Comparison of ENCODE assay signal across 26 mouse cellular contexts in genomic region chr7:97775380-97775779, GRCm38 (mm10). TPM values are rescaled to one million over a fixed set of nuclear protein-coding genes. Genes with fewer than 3 reads are reported as not detected.
DNase-seq lines count a peak whose midpoint lies in the region; ATAC-seq and TF ChIP-seq lines count a peak whose summit lies in the region.
"Had no signal": no experiment of that assay in that cellular context is flagged by ENCODE, and none has a peak within 500 bp of the region (broad histone marks: within the 10 kb centered on the region; RNA-seq: fewer than 3 reads in every experiment).

No protein-coding gene starts in this region.

- no peaks in the 10 kb centered on the region for H3K4me1 ChIP-seq in intestine, postnatal 0 days (replicated peaks; ENCODE audit: control insufficient read depth, insufficient read depth, low read length)
- H3K4me1 ChIP-seq in intestine, embryonic 15.5 days (replicated peaks) = no peaks in the 10 kb centered on the region
- H3K4me1 ChIP-seq: embryonic facial prominence, embryonic 10.5 days; embryonic facial prominence, embryonic 15.5 days; forebrain, embryonic 13.5 days; hindbrain, embryonic 13.5 days; midbrain, embryonic 12.5 days had no signal

- H3K4me3 ChIP-seq in intestine, postnatal 0 days (ENCODE audit: low read depth, low read length) = no peak overlapping the region
- H3K4me3 ChIP-seq in intestine, embryonic 15.5 days (replicated peaks) = no peak overlapping the region
- no peak overlapping the region for H3K4me3 ChIP-seq in C2C12 (ENCODE audit: insufficient read depth, poor library complexity, severe bottlenecking)
- H3K4me3 ChIP-seq: embryonic facial prominence, embryonic 10.5 days; embryonic facial prominence, embryonic 15.5 days; forebrain, embryonic 13.5 days; hindbrain, embryonic 13.5 days; midbrain, embryonic 12.5 days had no signal

- 52% methylated on average over 3 of the region's 3 CpGs for WGBS in intestine, postnatal 0 days
- WGBS in intestine, embryonic 15.5 days = 48% methylated on average over 3 of the region's 3 CpGs

- H3ac ChIP-seq in C2C12 (ENCODE audit: control insufficient read depth, insufficient read length, low read depth) = no peak overlapping the region

- peak; percentile 65 for DNase-seq in 3T3-L1 (ENCODE audit: low read depth, low spot score)
- peak; percentile 31 for DNase-seq in brain, embryonic 14.5 days (ENCODE audit: low read depth)
- DNase-seq in yolk sac, embryonic 10.5 days (ENCODE audit: low spot score) = no peak
- DNase-seq in right cerebral cortex, postnatal 25 days = no peak
- DNase-seq: adrenal gland, adult 2 months; adrenal gland, postnatal 36 days; cerebellum, adult 8-10 months; cerebellum, postnatal 25 days; gastrocnemius, postnatal 25 days; kidney, adult 18-20 months; layer of hippocampus, adult 9-11 months; liver; lung, adult 2 months; lung, postnatal 14 days; spleen, adult 18-20 months; thymus, adult 18-20 months; thymus, postnatal 25 days had no signal

- no peaks in the 10 kb centered on the region for H3K79me3 ChIP-seq in C2C12 (ENCODE audit: low read depth)

- no peak overlapping the region for H3K9ac ChIP-seq in intestine, postnatal 0 days (ENCODE audit: low read depth, low read length)
- H3K9ac ChIP-seq in intestine, embryonic 15.5 days = no peak overlapping the region
- H3K9ac ChIP-seq: embryonic facial prominence, embryonic 15.5 days; forebrain, embryonic 13.5 days; hindbrain, embryonic 13.5 days; liver, embryonic 14.5 days; midbrain, embryonic 12.5 days had no signal

- peak; percentile 13; the same call in 1 of the 2 replicates for TF ChIP-seq CTCF in intestine, postnatal 0 days (IDR thresholded peaks at IDR 0.05; ENCODE audit: low read depth)
- TF ChIP-seq CTCF in C2C12 (IDR thresholded peaks at IDR 0.05; ENCODE audit: control insufficient read depth, insufficient read depth, insufficient read length) = no peak
- TF ChIP-seq CTCF in brain, embryonic 14.5 days (IDR thresholded peaks at IDR 0.05; ENCODE audit: borderline replicate concordance, extremely low read depth, insufficient read depth, insufficient read length) = no peak

- H3K27me3 ChIP-seq in intestine, postnatal 0 days (replicated peaks; ENCODE audit: control insufficient read depth, insufficient read depth, low read length) = no peaks in the 10 kb centered on the region
- no peaks in the 10 kb centered on the region for H3K27me3 ChIP-seq in intestine, embryonic 15.5 days (replicated peaks)
- H3K27me3 ChIP-seq in C2C12 (ENCODE audit: control insufficient read depth, insufficient read depth, insufficient read length) = no peaks in the 10 kb centered on the region
- H3K27me3 ChIP-seq: embryonic facial prominence, embryonic 15.5 days; forebrain, embryonic 13.5 days; hindbrain, embryonic 13.5 days; midbrain, embryonic 12.5 days had no signal

- no peak overlapping the region for H3K27ac ChIP-seq in intestine, postnatal 0 days (ENCODE audit: low read depth, low read length)
- no peak overlapping the region for H3K27ac ChIP-seq in intestine, embryonic 15.5 days
- H3K27ac ChIP-seq: embryonic facial prominence, embryonic 10.5 days; embryonic facial prominence, embryonic 15.5 days; forebrain, embryonic 13.5 days; hindbrain, embryonic 13.5 days; liver, embryonic 14.5 days; midbrain, embryonic 12.5 days had no signal

- no peaks in the 10 kb centered on the region for H3K79me2 ChIP-seq in C2C12 (ENCODE audit: control insufficient read depth, insufficient read depth)

- no peaks in the 10 kb centered on the region for H3K9me3 ChIP-seq in intestine, postnatal 0 days (ENCODE audit: control insufficient read depth)
- no peaks in the 10 kb centered on the region for H3K9me3 ChIP-seq in intestine, embryonic 15.5 days
- H3K9me3 ChIP-seq: embryonic facial prominence, embryonic 10.5 days; midbrain, embryonic 12.5 days had no signal

- H3K36me3 ChIP-seq in intestine, postnatal 0 days (ENCODE audit: control insufficient read depth, insufficient read depth) = no peaks in the 10 kb centered on the region
- H3K36me3 ChIP-seq in intestine, embryonic 15.5 days = no peaks in the 10 kb centered on the region
- no peaks in the 10 kb centered on the region for H3K36me3 ChIP-seq in C2C12 (ENCODE audit: control insufficient read depth, insufficient read depth)
- H3K36me3 ChIP-seq: embryonic facial prominence, embryonic 10.5 days; embryonic facial prominence, embryonic 15.5 days; hindbrain, embryonic 13.5 days; midbrain, embryonic 12.5 days had no signal

- no peak for TF ChIP-seq POLR2A in brain, embryonic 14.5 days (IDR thresholded peaks at IDR 0.05; ENCODE audit: borderline replicate concordance, extremely low read depth, insufficient read depth, insufficient read length, poor library complexity, severe bottlenecking)

- H3K4me2 ChIP-seq in intestine, postnatal 0 days (replicated peaks; ENCODE audit: low read depth) = no peak overlapping the region
- no peak overlapping the region for H3K4me2 ChIP-seq in intestine, embryonic 15.5 days (replicated peaks)
- H3K4me2 ChIP-seq: embryonic facial prominence, embryonic 15.5 days; forebrain, embryonic 13.5 days; hindbrain, embryonic 13.5 days; midbrain, embryonic 12.5 days had no signal

- no peak for ATAC-seq in intestine, postnatal 0 days
- ATAC-seq in intestine, embryonic 15.5 days = no peak
- ATAC-seq: forebrain, embryonic 13.5 days had no signal

TF ChIP-seq in C2C12, 6 proteins besides CTCF, POLR2A, EP300 and RAD21:
- TF ChIP-seq CEBPB (IDR thresholded peaks at IDR 0.05; ENCODE audit: low read depth) (no peak), USF1 (IDR thresholded peaks at IDR 0.05; ENCODE audit: low read depth) (no peak), MAX (IDR thresholded peaks at IDR 0.05) (no peak), MYOG (IDR thresholded peaks at IDR 0.05; ENCODE audit: control insufficient read depth, extremely low read depth, insufficient read length) (no peak), FOSL1 (IDR thresholded peaks at IDR 0.05; ENCODE audit: insufficient read depth, low read length, poor library complexity, severe bottlenecking) (peak; percentile 20), MYOD1 (IDR thresholded peaks at IDR 0.05; ENCODE audit: control insufficient read depth, insufficient read length, low read depth) (peak; percentile 2)

RNA-seq across cellular contexts. Expression of gene Pak1, which starts 13.0 kb away (rescaled TPM):
- polyA plus RNA-seq in intestine, postnatal 0 days (2015; fragmentation: Nextera tagmentation; extraction: Ambion mirVana) = 28.8 and 32.9 TPM in 2 replicates
- polyA plus RNA-seq in intestine, embryonic 15.5 days (2015; fragmentation: Nextera tagmentation; extraction: Ambion mirVana) = 32.7 and 33.0 TPM in 2 replicates
- 39.1 TPM for polyA plus RNA-seq in C2C12 (2012; fragmentation: generic; extraction: Trizol)
- 96.0 and 138 TPM in 2 replicates for polyA plus RNA-seq in brain, embryonic 14.5 days (2012; rRNA removed)

RNA-seq across cellular contexts. Expression of gene Aqp11, which starts 37.3 kb away (rescaled TPM):
- polyA plus RNA-seq in intestine, postnatal 0 days (2015; fragmentation: Nextera tagmentation; extraction: Ambion mirVana) = 167 and 184 TPM in 2 replicates
- 52.1 and 57.2 TPM in 2 replicates for polyA plus RNA-seq in intestine, embryonic 15.5 days (2015; fragmentation: Nextera tagmentation; extraction: Ambion mirVana)
- polyA plus RNA-seq in C2C12 (2012; fragmentation: generic; extraction: Trizol) = 0.55 TPM
- 7.9 and 10.2 TPM in 2 replicates for polyA plus RNA-seq in brain, embryonic 14.5 days (2012; rRNA removed)

Comparison
In these comparisons a context has a peak if more than half of its experiments do, and no peak if none do; other contexts are left out.
1. DNase-seq: peak in 3T3-L1 (single experiment) and brain, embryonic 14.5 days (single experiment); none in yolk sac, embryonic 10.5 days (single experiment) and right cerebral cortex, postnatal 25 days (single experiment).